Mouse (Mus musculus): ENCODE measurements at regions not wholly inside any gene's neighbourhood (a gene's known extent, or its start where the extent isn't known, plus 50 kb on each side); places are given as distances from the start of the nearest gene placed in this dataset.

DNA sequence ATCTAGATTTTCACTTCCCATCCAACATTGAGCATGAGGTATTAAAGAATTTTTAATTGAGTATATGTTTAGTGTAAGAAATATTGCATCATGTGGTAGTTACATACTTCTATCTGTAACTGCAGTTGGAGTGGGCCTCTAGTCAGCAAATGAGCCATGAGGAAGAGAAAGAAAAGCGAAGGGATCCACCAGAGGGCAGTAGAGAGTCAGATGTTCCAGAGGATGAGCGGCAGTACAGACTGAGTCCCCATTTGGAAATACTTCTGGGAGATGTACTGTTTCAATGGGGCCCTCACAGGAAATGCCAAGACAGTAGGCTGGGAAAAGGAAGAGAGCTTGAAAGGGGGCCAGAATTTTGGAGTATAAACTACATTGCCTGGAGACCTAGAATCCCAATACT lies 221.2 kb downstream of the Myh15 start:
- DNase-seq (ENCODE audit: low spot score) = peak; percentile 76
- H3K4me3 ChIP-seq = no peak overlapping the region
- H3K27ac ChIP-seq = no peak overlapping the region
- 2% methylated on average over 2 of the region's 2 CpGs for WGBS
- H3K27me3 ChIP-seq (ENCODE audit: low read depth, poor library complexity, severe bottlenecking) = no peaks in the 10 kb centered on the region
- H3K4me1 ChIP-seq = no peaks in the 10 kb centered on the region
- H3K36me3 ChIP-seq = no peaks in the 10 kb centered on the region
- no peaks in the 10 kb centered on the region for H3K9me3 ChIP-seq (replicated peaks)

DNA sequence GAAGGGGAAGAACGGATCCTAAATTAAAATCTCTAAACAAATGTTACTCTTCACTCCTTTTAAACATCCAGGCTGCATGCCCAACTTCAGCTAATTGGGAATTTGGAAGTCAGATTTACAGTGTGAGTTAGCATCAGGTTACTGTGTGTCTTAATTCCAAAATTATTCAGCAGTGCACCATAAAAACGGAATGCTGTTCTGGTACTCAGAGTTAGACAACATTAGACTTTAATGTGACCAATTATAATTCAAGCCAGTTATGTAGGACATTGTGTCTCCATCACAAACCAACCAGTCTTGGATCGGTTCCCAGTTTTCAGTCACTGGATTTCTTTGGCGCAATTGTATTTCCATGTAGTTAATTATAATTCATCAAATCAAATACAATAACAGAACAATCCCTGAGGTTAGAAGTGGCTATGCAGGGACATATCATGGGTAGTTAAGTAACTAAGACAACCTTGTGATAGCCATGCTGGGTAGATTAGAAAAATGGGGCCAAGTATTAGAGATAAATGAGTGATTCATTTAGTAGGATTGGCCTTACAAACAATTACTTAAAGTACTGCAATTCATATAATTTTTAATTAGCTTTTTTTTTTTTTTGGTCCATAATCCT lies 230.9 kb downstream of the Myh15 start:
- H3K36me3 ChIP-seq = no peaks in the 10 kb centered on the region
- no peaks in the 10 kb centered on the region for H3K9me3 ChIP-seq (replicated peaks)
- H3K4me3 ChIP-seq = no peak overlapping the region
- H3K4me1 ChIP-seq = no peaks in the 10 kb centered on the region
- DNase-seq (ENCODE audit: low spot score) = no peak
- H3K27me3 ChIP-seq (ENCODE audit: low read depth, poor library complexity, severe bottlenecking) = no peaks in the 10 kb centered on the region
- WGBS = 92% methylated on average over 4 of the region's 4 CpGs
- no peak overlapping the region for H3K27ac ChIP-seq

DNA sequence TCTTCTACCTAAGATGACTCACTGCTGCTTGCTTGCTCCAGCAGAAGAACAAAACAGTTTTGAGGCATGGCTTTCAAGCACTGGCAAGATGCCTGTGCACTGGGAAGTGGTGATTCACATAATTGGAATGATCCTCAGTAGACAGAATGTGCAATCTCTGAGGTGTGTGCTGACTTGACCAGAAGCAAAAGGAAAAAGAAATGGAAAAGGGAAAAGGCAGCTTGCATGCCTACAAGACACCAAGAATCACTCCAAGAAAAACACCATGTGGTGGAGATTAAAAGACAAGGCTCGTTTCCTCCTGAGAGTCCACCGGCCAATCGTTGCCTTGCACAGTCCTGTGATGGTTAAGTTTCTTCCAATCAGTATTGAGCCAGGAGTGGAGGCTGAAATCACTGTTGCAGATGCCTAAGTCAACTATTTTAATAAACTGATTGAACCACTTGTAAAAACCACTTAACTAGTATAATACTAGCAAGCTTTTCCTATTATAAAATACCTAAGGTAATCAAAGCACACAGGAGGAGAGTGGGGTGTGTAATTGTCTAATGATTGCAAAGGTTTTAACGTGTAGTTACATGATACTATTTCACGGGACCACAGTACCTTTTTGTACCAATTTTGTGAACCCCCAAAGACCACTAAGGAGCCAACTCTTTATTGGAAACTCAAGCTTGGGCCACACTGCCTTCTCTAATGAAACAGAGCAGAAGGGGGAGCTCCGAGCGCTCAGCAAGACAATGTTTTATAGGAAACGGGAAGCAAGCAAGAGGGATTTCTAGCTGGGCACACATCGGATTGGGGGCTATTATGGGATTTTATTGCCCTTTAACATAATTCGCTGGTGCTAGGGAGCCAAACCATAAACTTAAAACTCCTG lies 232.2 kb downstream of the Myh15 start:
- Histone ChIP-seq H3K4me3 (no peak overlapping the region), H3K27me3 (ENCODE audit: low read depth, poor library complexity, severe bottlenecking) (no peaks in the 10 kb centered on the region), H3K9me3 (replicated peaks) (no peaks in the 10 kb centered on the region), H3K4me1 (no peaks in the 10 kb centered on the region), H3K27ac (no peak overlapping the region), H3K36me3 (no peaks in the 10 kb centered on the region)
- DNase-seq (ENCODE audit: low spot score) = no peak
- 75% methylated on average over 10 of the region's 10 CpGs for WGBS

DNA sequence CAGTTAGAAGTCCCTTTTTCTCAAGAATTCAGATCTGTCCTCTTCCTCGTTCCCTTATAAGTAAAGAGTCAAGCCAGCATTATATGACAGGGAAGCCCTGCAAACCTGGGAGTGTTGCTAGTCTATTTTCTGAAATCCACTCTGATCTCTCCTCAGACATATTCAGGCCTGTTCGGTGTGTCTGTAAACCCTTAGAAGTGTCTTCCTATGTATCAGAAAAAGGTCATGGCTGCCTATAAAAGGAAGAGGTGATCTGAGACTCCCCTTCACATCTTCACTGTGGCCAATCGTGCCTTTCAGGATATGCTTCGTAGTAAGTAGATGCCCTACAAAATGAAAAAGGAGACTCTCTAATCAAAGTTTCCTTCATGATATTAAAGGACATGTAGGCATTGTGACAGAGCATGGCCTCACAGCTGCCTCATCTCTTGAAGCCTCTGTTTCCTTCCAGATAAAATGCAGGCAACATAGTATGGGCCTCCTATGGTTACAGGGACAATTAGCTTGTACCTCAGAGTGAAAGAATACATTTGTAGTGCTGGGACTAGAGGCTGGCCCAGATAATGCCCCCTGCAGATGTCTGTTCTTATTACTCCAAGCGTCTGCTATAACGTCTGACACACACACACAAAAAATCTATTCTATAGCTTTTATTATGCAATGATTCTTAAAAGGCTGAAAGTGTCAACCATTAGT lies 246.5 kb downstream of the Myh15 start:
- no peaks in the 10 kb centered on the region for H3K9me3 ChIP-seq (replicated peaks)
- DNase-seq (ENCODE audit: low spot score) = no peak
- 89% methylated on average over 6 of the region's 6 CpGs for WGBS
- H3K36me3 ChIP-seq = no peaks in the 10 kb centered on the region
- H3K4me1 ChIP-seq = no peaks in the 10 kb centered on the region
- no peak overlapping the region for H3K27ac ChIP-seq
- no peak overlapping the region for H3K4me3 ChIP-seq
- H3K27me3 ChIP-seq (ENCODE audit: low read depth, poor library complexity, severe bottlenecking) = no peaks in the 10 kb centered on the region

DNA sequence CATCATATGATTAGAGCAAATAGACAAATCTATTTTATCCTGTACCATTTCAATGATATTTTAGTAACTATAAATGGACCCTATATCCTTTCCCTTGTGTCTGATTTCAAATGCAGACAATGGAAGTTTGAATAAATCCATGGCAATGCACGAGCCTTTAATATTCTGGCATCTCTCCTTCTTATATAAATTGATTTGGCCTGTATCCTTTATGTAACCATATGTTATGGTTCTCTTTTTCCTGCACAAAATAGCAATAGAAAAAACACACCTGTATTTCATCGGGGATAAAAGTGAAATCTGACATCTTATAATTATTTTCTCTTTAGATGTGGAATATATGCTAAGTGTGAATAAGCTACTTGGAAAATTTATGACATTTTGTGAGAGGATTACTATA lies 247.1 kb downstream of the Myh15 start:
- Histone ChIP-seq H3K4me1 (no peaks in the 10 kb centered on the region), H3K27me3 (ENCODE audit: low read depth, poor library complexity, severe bottlenecking) (no peaks in the 10 kb centered on the region), H3K9me3 (replicated peaks) (no peaks in the 10 kb centered on the region), H3K4me3 (no peak overlapping the region), H3K27ac (no peak overlapping the region), H3K36me3 (no peaks in the 10 kb centered on the region)
- 81% methylated on average over 2 of the region's 2 CpGs for whole genome bisulfite sequencing
- no peak for DNase-seq (ENCODE audit: low spot score)

DNA sequence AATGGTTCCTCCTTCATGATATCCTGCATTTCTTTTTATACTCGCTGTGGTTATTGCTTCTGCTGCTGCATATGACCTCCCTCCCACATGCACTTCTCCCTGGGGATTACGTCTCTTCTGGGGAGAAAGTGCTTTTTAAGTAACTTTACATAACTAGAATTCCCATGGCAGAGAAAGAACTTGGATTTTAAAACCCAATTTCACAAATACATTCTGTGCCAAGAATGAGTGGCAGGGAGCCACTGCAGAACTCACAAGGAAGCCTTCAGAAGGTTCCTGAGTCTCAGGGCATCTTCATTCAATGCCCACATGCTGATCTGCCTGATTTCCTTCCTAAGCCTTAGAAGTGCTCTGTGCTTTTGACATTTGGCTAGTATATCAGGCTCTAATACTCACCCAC lies 259.8 kb downstream of the Myh15 start:
- no peak for DNase-seq (ENCODE audit: low spot score)
- Histone ChIP-seq H3K4me3 (no peak overlapping the region), H3K27me3 (ENCODE audit: low read depth, poor library complexity, severe bottlenecking) (no peaks in the 10 kb centered on the region), H3K27ac (no peak overlapping the region), H3K4me1 (no peaks in the 10 kb centered on the region), H3K9me3 (replicated peaks) (no peaks in the 10 kb centered on the region), H3K36me3 (no peaks in the 10 kb centered on the region)
- WGBS = 89% methylated on average over 2 of the region's 2 CpGs

DNA sequence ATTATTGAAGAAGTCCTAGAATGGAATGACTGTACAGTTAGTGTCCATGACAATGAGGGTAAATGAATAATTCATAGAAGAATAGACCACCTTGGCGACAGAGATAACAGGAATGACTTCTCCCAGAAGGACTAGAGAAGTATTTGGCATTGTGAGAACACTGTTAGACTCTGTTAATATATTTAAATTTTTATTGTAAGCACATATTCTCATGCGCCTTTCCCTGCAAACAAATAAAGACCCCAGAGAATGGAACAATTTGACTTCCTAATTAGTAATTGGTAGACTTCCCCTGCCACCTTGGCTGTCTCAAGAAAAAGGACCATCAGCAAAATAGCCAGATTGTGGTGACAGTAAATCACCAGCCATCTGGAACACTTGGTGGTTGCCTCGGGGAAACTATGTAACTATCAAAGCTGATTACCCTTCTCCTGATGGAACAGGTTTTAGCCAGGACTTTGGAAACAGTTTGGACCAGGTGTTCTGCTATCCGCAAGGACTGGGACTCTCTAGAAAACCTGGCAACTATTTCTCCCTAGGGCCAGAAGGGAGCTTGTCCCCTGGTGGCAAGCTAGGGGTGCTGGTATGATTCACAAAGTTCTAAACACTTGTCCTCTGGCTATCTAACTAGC lies 261.9 kb downstream of the Myh15 start:
- no peak overlapping the region for H3K27ac ChIP-seq
- WGBS = 72% methylated on average over 4 of the region's 4 CpGs
- no peaks in the 10 kb centered on the region for H3K4me1 ChIP-seq
- H3K36me3 ChIP-seq = no peaks in the 10 kb centered on the region
- DNase-seq (ENCODE audit: low spot score) = no peak
- no peaks in the 10 kb centered on the region for H3K27me3 ChIP-seq (ENCODE audit: low read depth, poor library complexity, severe bottlenecking)
- no peak overlapping the region for H3K4me3 ChIP-seq
- no peaks in the 10 kb centered on the region for H3K9me3 ChIP-seq (replicated peaks)

DNA sequence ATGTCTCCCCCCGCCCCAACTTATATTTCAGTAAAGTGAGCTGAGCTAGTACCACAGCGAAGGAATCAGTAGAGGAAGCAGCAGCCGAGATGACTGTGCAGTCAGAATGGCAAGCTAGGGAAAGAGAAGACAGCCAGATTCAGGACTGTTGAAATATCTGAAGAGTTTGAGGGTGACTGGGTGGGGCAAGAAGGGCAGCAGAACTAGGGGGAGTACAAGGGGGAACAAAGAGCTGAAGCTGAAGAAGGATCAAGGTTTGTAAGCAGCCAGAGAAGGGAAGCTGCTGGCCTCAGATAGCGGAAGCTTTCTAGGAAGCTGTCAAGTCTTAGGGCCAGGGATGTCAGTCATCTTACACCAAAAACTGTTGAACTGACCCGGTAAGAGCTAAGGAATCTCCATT lies 262.5 kb downstream of the Myh15 start:
- H3K4me3 ChIP-seq = no peak overlapping the region
- H3K27ac ChIP-seq = no peak overlapping the region
- H3K36me3 ChIP-seq = no peaks in the 10 kb centered on the region
- H3K27me3 ChIP-seq (ENCODE audit: low read depth, poor library complexity, severe bottlenecking) = no peaks in the 10 kb centered on the region
- WGBS = 77% methylated on average over 5 of the region's 5 CpGs
- DNase-seq (ENCODE audit: low spot score) = no peak
- H3K9me3 ChIP-seq (replicated peaks) = no peaks in the 10 kb centered on the region
- H3K4me1 ChIP-seq = no peaks in the 10 kb centered on the region

DNA sequence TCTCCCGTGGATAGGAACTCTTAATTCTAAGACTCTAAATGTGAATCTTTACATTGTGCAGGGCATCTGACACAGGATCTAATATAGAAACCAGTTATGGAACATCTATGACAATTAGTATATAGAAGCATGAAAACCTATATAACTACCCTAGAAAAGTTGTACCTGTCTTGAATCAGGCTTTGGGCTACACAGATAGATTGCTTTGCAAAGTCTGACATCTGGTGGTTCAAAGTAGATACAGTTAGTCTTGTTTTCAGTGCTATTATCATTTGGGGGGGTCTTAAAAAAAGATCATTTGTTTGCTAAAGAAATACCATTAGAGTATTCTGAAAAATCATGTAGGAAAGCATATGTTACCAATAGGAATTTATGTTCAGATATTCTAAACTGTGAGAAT lies 264.7 kb downstream of the Myh15 start:
- H3K4me3 ChIP-seq = no peak overlapping the region
- H3K9me3 ChIP-seq (replicated peaks) = no peaks in the 10 kb centered on the region
- H3K36me3 ChIP-seq = no peaks in the 10 kb centered on the region
- H3K27me3 ChIP-seq (ENCODE audit: low read depth, poor library complexity, severe bottlenecking) = no peaks in the 10 kb centered on the region
- H3K4me1 ChIP-seq = no peaks in the 10 kb centered on the region
- H3K27ac ChIP-seq = no peak overlapping the region
- 87% methylated on average over 1 of the region's 1 CpGs for WGBS
- no peak for DNase-seq (ENCODE audit: low spot score)

DNA sequence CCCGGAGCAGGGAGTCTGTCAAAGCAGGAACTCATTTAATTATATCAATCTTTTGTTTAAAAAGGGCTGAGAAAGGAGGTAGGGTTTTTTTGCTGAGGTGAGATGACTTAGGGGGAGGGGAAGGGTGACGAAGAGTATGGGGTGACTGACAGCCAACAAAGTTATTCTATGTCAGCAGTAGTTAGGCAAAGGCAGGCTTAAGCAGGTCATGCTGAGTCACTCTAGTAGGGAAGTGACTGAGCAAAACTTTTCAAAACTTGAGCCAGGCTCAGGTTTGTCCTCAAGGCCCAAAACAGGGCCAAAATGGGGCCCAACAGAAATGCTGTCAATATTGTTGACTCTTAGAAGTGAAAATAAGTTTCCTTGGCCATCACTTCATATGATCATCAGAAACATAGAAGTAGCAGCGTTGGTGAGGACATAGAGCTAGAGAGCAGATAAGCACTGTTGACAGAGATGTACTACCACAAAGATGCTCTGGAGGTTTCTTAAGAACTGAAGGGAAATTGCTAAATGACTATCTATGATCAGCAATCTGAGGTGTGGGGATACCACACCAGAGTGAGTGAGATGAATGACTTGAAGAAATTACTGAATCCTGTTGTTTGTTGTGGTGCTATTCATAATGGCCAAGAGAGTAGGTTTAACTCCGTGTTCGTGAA lies 273.6 kb downstream of the Myh15 start:
- Histone ChIP-seq H3K9me3 (replicated peaks) (no peaks in the 10 kb centered on the region), H3K27ac (no peak overlapping the region), H3K4me3 (no peak overlapping the region), H3K4me1 (peaks cover 5% of the 10 kb centered on the region; the same call in 1 of the 2 replicates), H3K36me3 (no peaks in the 10 kb centered on the region), H3K27me3 (ENCODE audit: low read depth, poor library complexity, severe bottlenecking) (no peaks in the 10 kb centered on the region)
- 86% methylated on average over 5 of the region's 5 CpGs for WGBS
- DNase-seq (ENCODE audit: low spot score) = no peak

DNA sequence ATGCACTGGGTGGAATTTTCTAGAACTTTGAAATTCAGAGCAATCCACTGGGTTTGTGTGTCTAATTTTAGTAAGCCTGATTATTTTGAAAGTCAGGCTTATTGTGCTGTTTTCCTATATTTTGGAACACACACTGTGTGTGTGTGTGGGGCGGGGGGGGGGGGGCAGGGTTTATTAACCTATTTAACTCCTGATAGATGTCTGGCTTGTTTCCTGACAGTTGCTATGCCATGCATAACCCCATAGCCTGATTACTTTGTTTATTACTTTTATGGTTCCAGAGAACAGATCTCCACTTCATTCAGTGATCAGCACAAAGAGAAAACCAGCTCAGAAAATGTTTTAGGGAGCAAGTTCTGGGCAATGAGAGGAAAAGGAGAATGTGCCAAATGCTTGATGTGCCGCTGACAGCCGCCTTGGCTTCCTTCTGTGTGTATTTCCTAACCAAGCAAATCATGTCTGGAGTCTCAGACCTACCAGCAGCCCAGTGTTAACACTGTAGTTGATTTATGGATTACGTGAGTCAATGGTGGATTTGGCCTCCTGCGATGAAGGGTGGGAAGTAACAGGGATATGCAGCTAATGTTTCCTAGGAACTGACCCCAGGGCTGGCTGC lies 274.9 kb downstream of the Myh15 start:
- no peak overlapping the region for H3K27ac ChIP-seq
- DNase-seq (ENCODE audit: low spot score) = no peak
- no peak overlapping the region for H3K4me3 ChIP-seq
- WGBS = 75% methylated on average over 5 of the region's 5 CpGs
- no peaks in the 10 kb centered on the region for H3K36me3 ChIP-seq
- no peaks in the 10 kb centered on the region for H3K27me3 ChIP-seq (ENCODE audit: low read depth, poor library complexity, severe bottlenecking)
- peaks cover 5% of the 10 kb centered on the region; the same call in 1 of the 2 replicates for H3K4me1 ChIP-seq
- no peaks in the 10 kb centered on the region for H3K9me3 ChIP-seq (replicated peaks)

DNA sequence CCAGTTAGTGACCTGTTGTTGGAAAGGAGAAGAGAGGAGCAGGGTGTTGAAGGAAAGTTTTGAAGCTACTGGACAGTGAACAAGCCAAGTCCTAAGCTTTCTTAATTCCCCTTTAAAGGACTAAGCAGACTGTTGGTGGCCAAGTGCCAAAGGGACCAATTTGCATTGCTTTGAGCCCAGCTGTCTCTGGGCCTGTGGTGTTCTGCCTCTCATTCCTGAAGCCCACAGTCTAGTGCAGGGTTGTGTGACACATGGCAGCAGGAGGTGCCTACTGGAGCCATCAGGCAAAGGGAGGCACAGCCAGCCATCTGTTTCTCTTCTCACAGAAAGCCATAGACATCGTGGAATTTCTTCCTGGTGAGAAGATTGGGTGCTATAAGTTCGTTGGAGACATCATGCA lies 278.6 kb downstream of the Myh15 start:
- Histone ChIP-seq H3K4me1 (peaks cover 5% of the 10 kb centered on the region; the same call in 1 of the 2 replicates), H3K36me3 (no peaks in the 10 kb centered on the region), H3K9me3 (replicated peaks) (no peaks in the 10 kb centered on the region), H3K27ac (no peak overlapping the region), H3K27me3 (ENCODE audit: low read depth, poor library complexity, severe bottlenecking) (no peaks in the 10 kb centered on the region), H3K4me3 (no peak overlapping the region)
- whole genome bisulfite sequencing = 44% methylated on average over 2 of the region's 2 CpGs
- DNase-seq (ENCODE audit: low spot score) = no peak
